8 mouse cellular contexts compared by ENCODE assay signal in genomic region chr13:46633320-46634132, GRCm38 (mm10). TPM values are rescaled to one million over a fixed set of nuclear protein-coding genes. Genes with fewer than 3 reads are reported as not detected.
DNase-seq lines count a peak whose midpoint lies in the region; ATAC-seq lines count a peak whose summit lies in the region.

No protein-coding gene starts in this region.

- peaks cover 23% of the 10 kb centered on the region for H3K4me1 ChIP-seq in hindbrain, embryonic 13.5 days (replicated peaks)
- peaks cover 11% of the 10 kb centered on the region for H3K4me1 ChIP-seq in limb, embryonic 15.5 days

- peak; percentile 89 for ATAC-seq in hindbrain, embryonic 13.5 days (ENCODE audit: low FRiP score)
- ATAC-seq in limb, embryonic 15.5 days (ENCODE audit: insufficient number of reproducible peaks, low FRiP score, low TSS enrichment, low read depth) = peak; percentile 55; the same call in 1 of the 2 replicates

- WGBS in hindbrain, embryonic 13.5 days = 26% methylated on average over 18 of the region's 18 CpGs
- WGBS in limb, embryonic 15.5 days = 33% methylated on average over 18 of the region's 18 CpGs

- peak overlapping the region; percentile 47 for H3K4me2 ChIP-seq in hindbrain, embryonic 13.5 days
- peak overlapping the region; percentile 34 for H3K4me2 ChIP-seq in limb, embryonic 15.5 days

- H3K36me3 ChIP-seq in hindbrain, embryonic 13.5 days = 0 out of 2 replicates have a peak, but pooled peaks cover 4% of the 10 kb centered on the region
- H3K36me3 ChIP-seq in limb, embryonic 15.5 days = no peaks in the 10 kb centered on the region; the same call in 1 of the 2 replicates

- peak overlapping the region; percentile 49 for H3K9ac ChIP-seq in hindbrain, embryonic 13.5 days
- H3K9ac ChIP-seq in limb, embryonic 15.5 days = no peak overlapping the region

- H3K27me3 ChIP-seq in hindbrain, embryonic 13.5 days = no peaks in the 10 kb centered on the region
- H3K27me3 ChIP-seq in limb, embryonic 15.5 days = no peaks in the 10 kb centered on the region

- H3K27ac ChIP-seq in hindbrain, embryonic 13.5 days = peak overlapping the region; percentile 82
- H3K27ac ChIP-seq in limb, embryonic 15.5 days = no peak overlapping the region

- H3K9me3 ChIP-seq in hindbrain, embryonic 13.5 days = no peaks in the 10 kb centered on the region
- no peaks in the 10 kb centered on the region for H3K9me3 ChIP-seq in limb, embryonic 15.5 days

- peak; percentile 7 for DNase-seq in ovary, postnatal 36 days (ENCODE audit: low spot score)
- DNase-seq in ovary, postnatal 14 days (ENCODE audit: low spot score) = no peak
- DNase-seq in gastrocnemius, postnatal 4 days (ENCODE audit: low spot score in 2 of 2) = no peak
- no peak for DNase-seq in testis, postnatal 14 days (ENCODE audit: low spot score)
- DNase-seq in urinary bladder, postnatal 25 days (ENCODE audit: low spot score) = no peak
- no peak for DNase-seq in adrenal gland, postnatal 36 days

- H3K4me3 ChIP-seq in hindbrain, embryonic 13.5 days = peak overlapping the region; percentile 24
- H3K4me3 ChIP-seq in limb, embryonic 15.5 days = no peak overlapping the region; the same call in 1 of the 2 replicates

RNA-seq across cellular contexts. Expression of gene Fam8a1, which starts 35.8 kb away (rescaled TPM):
- polyA plus RNA-seq in hindbrain, embryonic 13.5 days (2015; fragmentation: Nextera tagmentation; extraction: Ambion mirVana) = 17.6 and 17.9 TPM in 2 replicates
- polyA plus RNA-seq in limb, embryonic 15.5 days (2015; fragmentation: Nextera tagmentation; extraction: Ambion mirVana) = 10.6 and 13.6 TPM in 2 replicates
- 10 to 100 TPM; 45.3 to 48.2 TPM for total RNA-seq in gastrocnemius, postnatal 4 days (2021)
- total RNA-seq in adrenal gland, postnatal 36 days (2021) = 10 to 100 TPM; 52.5 to 56.8 TPM
